Mouse (Mus musculus) stomach, postnatal 0 days (tissue): Measurements from ENCODE around the gene Rab43. TPM values are rescaled to one million over a fixed set of nuclear protein-coding genes. Genes with fewer than 3 reads are reported as not detected.

ENCODE experiments used
- ATAC-seq: fragments of 200-750 bp; cut with Nextera tagmentation; 2 replicates; pipeline ENCODE4 v1.8.0; 2017; ENCODE audit not compliant: low FRiP score, low TSS enrichment
- DNase-seq: peaks from one replicate; pipeline ENCODE4 v3.0.0-alpha.2; 2016; ENCODE audit warnings: low spot score
- H3K27ac ChIP-seq: fragments of 300-500 bp; sonication (generic); replicated peaks from 2 replicates; pipeline ENCODE4 v1.5.1; 2014; ENCODE audit warnings: mild to moderate bottlenecking, control low read depth
- H3K27me3 ChIP-seq: fragments of 300-500 bp; sonication (generic); 2 replicates; pipeline ENCODE4 v1.6.1; 2014; ENCODE audit warnings: low read length; ENCODE audit not compliant: control insufficient read depth, insufficient read depth
- H3K36me3 ChIP-seq: fragments of 300-500 bp; sonication (generic); 2 replicates; pipeline ENCODE4 v1.6.1; 2014; ENCODE audit warnings: low read length, mixed read lengths; ENCODE audit not compliant: control insufficient read depth, insufficient read depth
- H3K4me1 ChIP-seq: fragments of 300-500 bp; sonication (generic); replicated peaks from 2 replicates; pipeline ENCODE4 v1.6.1; 2014; ENCODE audit warnings: antibody characterized with exemption; ENCODE audit not compliant: control insufficient read depth, insufficient read depth
- H3K4me2 ChIP-seq: fragments of 300-500 bp; sonication (generic); replicated peaks from 2 replicates; pipeline ENCODE4 v1.6.1; 2014; ENCODE audit warnings: low read depth, mild to moderate bottlenecking, control low read depth, moderate library complexity
- H3K4me3 ChIP-seq: fragments of 300-500 bp; sonication (generic); 2 replicates; pipeline ENCODE4 v1.5.1; 2014; ENCODE audit warnings: low read depth, low read length, control low read depth
- H3K9ac ChIP-seq: fragments of 300-500 bp; sonication (generic); 2 replicates; pipeline ENCODE4 v1.6.1; 2014; ENCODE audit warnings: mild to moderate bottlenecking, low read length, control low read depth, mixed read lengths
- H3K9me3 ChIP-seq: fragments of 300-500 bp; sonication (generic); 2 replicates; pipeline ENCODE4 v1.6.1; 2016; ENCODE audit warnings: low read length; ENCODE audit not compliant: control insufficient read depth
- CTCF ChIP-seq: IDR thresholded peaks from 2 replicates; pipeline ENCODE4 v1.5.1; 2016; ENCODE audit warnings: antibody characterized with exemption, low read depth, mild to moderate bottlenecking, moderate library complexity
- EP300 ChIP-seq: optimal IDR thresholded peaks from 2 replicates; pipeline ENCODE3; 2016; ENCODE audit warnings: antibody characterized with exemption
- WGBS: fragments of 180-500 bp; shearing (Covaris S2); extraction: QIAGEN DNeasy Blood & Tissue Kit; methylation state at CpG from one replicate; pipeline ENCODE4 v1.1.7; 2014; 5-methylcytosine and 5-hydroxymethylcytosine counted together
- polyA plus RNA-seq: library from polyadenylated mRNA; unstranded; fragments of >200 nt; fragmentation: Nextera tagmentation; extraction: Ambion mirVana; gene quantifications from 2 replicates; pipeline ENCODE4 v1.2.1, GENCODE M21; 2015

Rab43 gene
- polyA plus RNA-seq, 1 experiment from 2014 or later: 12.6 TPM

DNA sequence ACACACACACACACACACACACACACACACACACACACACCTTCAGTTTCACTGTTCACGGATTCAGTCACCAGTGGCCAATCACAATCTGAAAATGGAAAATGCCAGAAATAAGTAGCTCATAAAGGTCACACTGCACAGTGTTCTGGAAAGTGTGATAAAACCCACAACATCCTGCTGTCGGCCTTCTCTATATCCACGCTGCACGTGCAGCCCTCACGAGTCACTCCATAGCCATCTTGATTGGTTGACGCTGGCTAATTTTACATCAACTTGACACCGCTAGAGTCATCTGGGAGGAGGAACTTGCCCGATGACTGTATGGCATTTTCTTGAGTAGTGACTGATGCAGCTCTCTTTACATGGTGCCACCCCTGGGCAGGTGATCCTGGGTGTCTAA is 70.0 kb downstream of the Rab43 start:
- H3K27me3 ChIP-seq: no peaks in the 10 kb centered on the region
- H3K9me3 ChIP-seq: no peaks in the 10 kb centered on the region
- H3K9ac ChIP-seq: no peak overlapping the region
- no peak overlapping the region for H3K27ac ChIP-seq
- H3K36me3 ChIP-seq: no peaks in the 10 kb centered on the region
- WGBS: 78% methylated on average over 8 of the region's 8 CpGs
- TF ChIP-seq EP300 (no peak), CTCF (no peak)
- no peak for DNase-seq
- H3K4me1 ChIP-seq: no peaks in the 10 kb centered on the region
- no peak overlapping the region for H3K4me2 ChIP-seq
- ATAC-seq: no peak
- H3K4me3 ChIP-seq: no peak overlapping the region

DNA sequence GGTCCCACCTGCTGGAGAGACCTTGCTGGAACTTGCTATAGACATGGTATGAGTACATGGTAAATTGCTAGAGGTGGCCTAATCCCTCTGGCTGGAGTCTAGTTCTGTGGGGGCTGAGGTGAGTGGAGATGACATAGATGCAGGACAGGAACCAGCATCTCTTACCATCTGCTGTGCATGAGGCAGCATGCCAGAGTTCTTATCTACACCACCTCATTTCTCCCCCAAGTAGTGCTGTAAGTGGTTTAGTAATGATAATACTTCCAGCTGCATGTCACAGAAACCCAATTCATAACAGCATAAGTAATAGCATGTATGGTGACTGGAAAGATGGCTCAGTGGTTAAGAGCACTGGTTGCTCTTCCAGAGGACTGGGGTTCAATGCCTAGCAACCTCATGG is 71.5 kb downstream of the Rab43 start:
- ATAC-seq (no peak), DNase-seq (no peak)
- Histone ChIP-seq H3K9ac (no peak overlapping the region), H3K36me3 (no peaks in the 10 kb centered on the region), H3K27me3 (no peaks in the 10 kb centered on the region), H3K4me1 (no peaks in the 10 kb centered on the region), H3K27ac (no peak overlapping the region), H3K4me2 (no peak overlapping the region), H3K4me3 (no peak overlapping the region), H3K9me3 (no peaks in the 10 kb centered on the region)
- TF ChIP-seq EP300 (no peak), CTCF (no peak)

DNA sequence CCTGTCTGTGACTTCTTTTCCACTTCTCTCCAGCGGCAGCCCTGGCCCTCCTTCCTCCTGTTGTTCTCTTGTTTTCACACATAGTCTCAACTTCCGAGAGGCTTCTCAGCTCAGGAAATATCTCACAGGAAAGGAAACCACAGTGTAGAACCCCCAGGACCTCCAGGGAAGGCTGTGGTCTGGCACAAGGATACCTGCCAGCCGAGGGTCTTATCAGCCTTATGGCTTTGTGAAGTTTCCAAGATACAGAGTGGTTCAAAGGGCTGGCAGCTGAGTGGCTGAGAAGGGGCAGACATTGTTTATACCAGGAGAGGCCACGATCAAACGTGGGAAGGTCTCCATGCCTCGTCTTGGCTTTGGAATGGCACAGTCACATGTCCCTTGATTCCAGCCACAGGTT is 72.1 kb downstream of the Rab43 start:
- H3K9me3 ChIP-seq: no peaks in the 10 kb centered on the region
- H3K4me1 ChIP-seq: no peaks in the 10 kb centered on the region
- no peak overlapping the region for H3K4me2 ChIP-seq
- no peak overlapping the region for H3K4me3 ChIP-seq
- DNase-seq: no peak
- H3K9ac ChIP-seq: no peak overlapping the region
- ATAC-seq: no peak
- WGBS: 42% methylated on average over 6 of the region's 6 CpGs
- no peaks in the 10 kb centered on the region for H3K36me3 ChIP-seq
- H3K27ac ChIP-seq: no peak overlapping the region
- H3K27me3 ChIP-seq: no peaks in the 10 kb centered on the region
- TF ChIP-seq EP300 (no peak), CTCF (no peak)

Other genes starting within 250 kb of the Rab43 start
- gene Prokr1, start 221.4 kb downstream of the Rab43 start, polyA plus RNA-seq: 0.92 and 1.1 TPM in 2 replicates
- 8.4 and 9.8 TPM in 2 replicates for gene Aplf, start 140.0 kb downstream of the Rab43 start, polyA plus RNA-seq
- 1.1 and 1.4 TPM in 2 replicates for gene Efcc1, start 81.3 kb downstream of the Rab43 start, polyA plus RNA-seq
- 0.38 and 0.40 TPM in 2 replicates for gene Gp9, start 34.1 kb downstream of the Rab43 start, polyA plus RNA-seq
- 1.3 and 1.9 TPM in 2 replicates for gene Gm45140, start 23.6 kb upstream of the Rab43 start, polyA plus RNA-seq
- 24.6 and 27.5 TPM in 2 replicates for gene Isy1, start 26.6 kb upstream of the Rab43 start, polyA plus RNA-seq
- 740 and 754 TPM in 2 replicates for gene Cnbp, start 38.9 kb upstream of the Rab43 start, polyA plus RNA-seq
- 72.5 and 75.6 TPM in 2 replicates for gene Copg1, start 75.7 kb upstream of the Rab43 start, polyA plus RNA-seq
- 21.3 and 21.4 TPM in 2 replicates for gene Hmces, start 101.8 kb upstream of the Rab43 start, polyA plus RNA-seq
- gene H1fx, start 169.5 kb upstream of the Rab43 start, polyA plus RNA-seq: 17.3 and 20.0 TPM in 2 replicates
- gene Rab7, start 233.1 kb upstream of the Rab43 start, polyA plus RNA-seq: 179 and 198 TPM in 2 replicates